Mouse (Mus musculus): ENCODE results near the gene Gm3854. TPM values are rescaled to one million over a fixed set of nuclear protein-coding genes. Genes with fewer than 3 reads are reported as not detected.
"Not testable (repeated sequence)": the region's sequence is repeated elsewhere in the genome, so short reads cannot be mapped to it uniquely, and the experiment has no call there.

Gm3854 gene
- polyA plus RNA-seq (2016; fragmentation: Nextera tagmentation; extraction: Ambion mirVana) = 3.5 and 4.1 TPM in 2 replicates

GRCm38 (mm10) chr7:6343501-6344071, at the start of gene Gm3854:
Gene Gm3854, plus strand, starts transcription at chr7:6343759.
- H3K27ac ChIP-seq = 0 out of 2 replicates have a peak within 1 kb of the TSS, but pooled peaks have one; percentile 66
- ATAC-seq (ENCODE audit: insufficient number of reproducible peaks, insufficient read depth, low FRiP score, low TSS enrichment, low read depth) = peak; percentile 92
- 2% methylated on average over 26 of the region's 26 CpGs for WGBS

GRCm38 (mm10) chr7:6300796-6301195, 42.8 kb upstream of the Gm3854 start:
- not testable (repeated sequence) for H3K9me3 ChIP-seq; H3K4me1 ChIP-seq (replicated peaks); H3K9ac ChIP-seq (replicated peaks); H3K4me2 ChIP-seq; H3K27me3 ChIP-seq; ATAC-seq (ENCODE audit: insufficient number of reproducible peaks, insufficient read depth, low FRiP score, low TSS enrichment, low read depth); H3K27ac ChIP-seq; H3K4me3 ChIP-seq (replicated peaks)
- H3K36me3 ChIP-seq = peaks cover 51% of the 10 kb centered on the region
- 73% methylated on average over 11 of the region's 11 CpGs for WGBS

More at GRCm38 (mm10) chr7:6343501-6344071, at the start of gene Gm3854:
- Histone ChIP-seq H3K4me2 (peak within 1 kb of the TSS; percentile 51), H3K9ac (replicated peaks) (peak within 1 kb of the TSS; percentile 64), H3K4me3 (replicated peaks) (peak within 1 kb of the TSS; percentile 59), H3K9me3 (no peaks in the 10 kb centered on the region), H3K27me3 (no peaks in the 10 kb centered on the region), H3K4me1 (replicated peaks) (no peaks in the 10 kb centered on the region), H3K36me3 (no peaks in the 10 kb centered on the region)

- H3K9me3 ChIP-seq = no peaks in the 10 kb centered on the region
- 20% methylated on average over 23 of the region's 23 CpGs for WGBS
Observed at GRCm38 (mm10) chr7:6330458-6331232, 12.9 kb upstream of the Gm3854 start.

GRCm38 (mm10) chr7:6331233-6331956, 12.2 kb upstream of the Gm3854 start, which contains the start of gene Zfp583:
Gene Zfp583, minus strand, starts transcription at chr7:6331285.
- peaks cover 17% of the 10 kb centered on the region for H3K36me3 ChIP-seq
- peak within 1 kb of the TSS; percentile 81 for H3K27ac ChIP-seq
- WGBS = 4% methylated on average over 31 of the region's 31 CpGs

More at GRCm38 (mm10) chr7:6330458-6331232, 12.9 kb upstream of the Gm3854 start:
- peak overlapping the region; percentile 77 for H3K9ac ChIP-seq (replicated peaks)
- H3K27ac ChIP-seq = peak overlapping the region; percentile 81
- no peaks in the 10 kb centered on the region for H3K27me3 ChIP-seq
- peak overlapping the region; percentile 58 for H3K4me3 ChIP-seq (replicated peaks)
- peaks cover 25% of the 10 kb centered on the region for H3K36me3 ChIP-seq
- peak overlapping the region; percentile 72 for H3K4me2 ChIP-seq
- peaks cover 8% of the 10 kb centered on the region for H3K4me1 ChIP-seq (replicated peaks)
- peak; percentile 80 for ATAC-seq (ENCODE audit: insufficient number of reproducible peaks, insufficient read depth, low FRiP score, low TSS enrichment, low read depth)

GRCm38 (mm10) chr7:6339865-6340264, 3.7 kb upstream of the Gm3854 start:
- no peaks in the 10 kb centered on the region for H3K36me3 ChIP-seq
- no peak overlapping the region for H3K9ac ChIP-seq (replicated peaks)
- H3K27me3 ChIP-seq = no peaks in the 10 kb centered on the region
- no peak overlapping the region for H3K4me2 ChIP-seq
- no peak for ATAC-seq (ENCODE audit: insufficient number of reproducible peaks, insufficient read depth, low FRiP score, low TSS enrichment, low read depth)
- 77% methylated on average over 5 of the region's 5 CpGs for WGBS
- no peak overlapping the region for H3K4me3 ChIP-seq (replicated peaks)
- H3K9me3 ChIP-seq = no peaks in the 10 kb centered on the region
- H3K4me1 ChIP-seq (replicated peaks) = no peaks in the 10 kb centered on the region
- H3K27ac ChIP-seq = no peak overlapping the region

More at GRCm38 (mm10) chr7:6331233-6331956, 12.2 kb upstream of the Gm3854 start, which contains the start of gene Zfp583:
- ATAC-seq (ENCODE audit: insufficient number of reproducible peaks, insufficient read depth, low FRiP score, low TSS enrichment, low read depth) = peak; percentile 85
- Histone ChIP-seq H3K27me3 (no peaks in the 10 kb centered on the region), H3K9ac (replicated peaks) (peak within 1 kb of the TSS; percentile 77), H3K4me2 (peak within 1 kb of the TSS; percentile 72), H3K9me3 (no peaks in the 10 kb centered on the region), H3K4me1 (replicated peaks) (peaks cover 8% of the 10 kb centered on the region), H3K4me3 (replicated peaks) (peak within 1 kb of the TSS; percentile 58)

GRCm38 (mm10) chr7:6344124-6344523, 565 bp downstream of the Gm3854 start:
- 42% methylated on average over 10 of the region's 10 CpGs for WGBS
- peak overlapping the region; percentile 64; the same call in 1 of the 2 replicates for H3K9ac ChIP-seq (replicated peaks)

GRCm38 (mm10) chr7:6358121-6358520, 14.6 kb downstream of the Gm3854 start:
- H3K4me2 ChIP-seq = no peak overlapping the region
- no peak for ATAC-seq (ENCODE audit: insufficient number of reproducible peaks, insufficient read depth, low FRiP score, low TSS enrichment, low read depth)
- 64% methylated on average over 2 of the region's 2 CpGs for WGBS
- H3K36me3 ChIP-seq = peaks cover 16% of the 10 kb centered on the region; the same call in 1 of the 2 replicates
- H3K9ac ChIP-seq (replicated peaks) = no peak overlapping the region
- H3K4me1 ChIP-seq (replicated peaks) = no peaks in the 10 kb centered on the region
- H3K9me3 ChIP-seq = no peaks in the 10 kb centered on the region
- H3K27me3 ChIP-seq = no peaks in the 10 kb centered on the region
- H3K27ac ChIP-seq = no peak overlapping the region
- H3K4me3 ChIP-seq (replicated peaks) = no peak overlapping the region

More at GRCm38 (mm10) chr7:6344124-6344523, 565 bp downstream of the Gm3854 start:
- Histone ChIP-seq H3K4me3 (replicated peaks) (peak overlapping the region; percentile 59), H3K27me3 (no peaks in the 10 kb centered on the region), H3K9me3 (no peaks in the 10 kb centered on the region), H3K36me3 (no peaks in the 10 kb centered on the region), H3K27ac (no peak overlapping the region), H3K4me2 (peak overlapping the region; percentile 51), H3K4me1 (replicated peaks) (no peaks in the 10 kb centered on the region)
- peak; percentile 18; the same call in 1 of the 2 replicates for ATAC-seq (ENCODE audit: insufficient number of reproducible peaks, insufficient read depth, low FRiP score, low TSS enrichment, low read depth)

GRCm38 (mm10) chr7:6358937-6359590, 15.5 kb downstream of the Gm3854 start:
- Histone ChIP-seq H3K27me3 (no peaks in the 10 kb centered on the region), H3K4me3 (replicated peaks) (no peak overlapping the region), H3K9ac (replicated peaks) (no peak overlapping the region), H3K27ac (no peak overlapping the region), H3K4me1 (replicated peaks) (peaks cover 6% of the 10 kb centered on the region; the same call in 1 of the 2 replicates), H3K4me2 (no peak overlapping the region), H3K9me3 (no peaks in the 10 kb centered on the region), H3K36me3 (peaks cover 8% of the 10 kb centered on the region; the same call in 1 of the 2 replicates)
- WGBS = 53% methylated on average over 10 of the region's 10 CpGs
- no peak for ATAC-seq (ENCODE audit: insufficient number of reproducible peaks, insufficient read depth, low FRiP score, low TSS enrichment, low read depth)

GRCm38 (mm10) chr7:6360477-6361060, 17.0 kb downstream of the Gm3854 start:
- Histone ChIP-seq H3K4me3 (replicated peaks) (no peak overlapping the region), H3K27ac (no peak overlapping the region), H3K4me1 (replicated peaks) (peaks cover 6% of the 10 kb centered on the region; the same call in 1 of the 2 replicates), H3K9ac (replicated peaks) (no peak overlapping the region), H3K27me3 (no peaks in the 10 kb centered on the region), H3K36me3 (no peaks in the 10 kb centered on the region), H3K4me2 (no peak overlapping the region), H3K9me3 (no peaks in the 10 kb centered on the region)
- WGBS = 7% methylated on average over 9 of the region's 9 CpGs
- no peak for ATAC-seq (ENCODE audit: insufficient number of reproducible peaks, insufficient read depth, low FRiP score, low TSS enrichment, low read depth)

- no peaks in the 10 kb centered on the region for H3K27me3 ChIP-seq
- ATAC-seq (ENCODE audit: insufficient number of reproducible peaks, insufficient read depth, low FRiP score, low TSS enrichment, low read depth) = no peak
- peak overlapping the region; percentile 64 for H3K4me2 ChIP-seq
- no peaks in the 10 kb centered on the region for H3K36me3 ChIP-seq
- H3K9me3 ChIP-seq = no peaks in the 10 kb centered on the region
- H3K4me3 ChIP-seq (replicated peaks) = peak overlapping the region; percentile 51
- 30% methylated on average over 7 of the region's 7 CpGs for WGBS
- peak overlapping the region; percentile 52 for H3K9ac ChIP-seq (replicated peaks)
- peak overlapping the region; percentile 83 for H3K27ac ChIP-seq
- H3K4me1 ChIP-seq (replicated peaks) = peaks cover 6% of the 10 kb centered on the region; the same call in 1 of the 2 replicates
Observed at GRCm38 (mm10) chr7:6361756-6362155, 18.2 kb downstream of the Gm3854 start.

All from limb, embryonic 12.5 days (tissue).